Mouse (Mus musculus) skeletal muscle tissue, adult 2 months (tissue): ENCODE measurements around the gene Exosc8.

Experiments used
- DNase-seq: peaks from one replicate; pipeline ENCODE4 v3.0.0-alpha.2; 2012; ENCODE audit warnings: low read depth, low spot score

Gene Exosc8

GRCm38 (mm10) chr3:54681310-54682204 lies 53.6 kb downstream of the Exosc8 start:
- DNase-seq = no peak
